Mouse (Mus musculus): ENCODE data around the gene Naa16. TPM values are rescaled to one million over a fixed set of nuclear protein-coding genes. Genes with fewer than 3 reads are reported as not detected.

Gene Naa16
- polyA plus RNA-seq, 1 experiment from 2014 or later, result 44.0 TPM

DNA sequence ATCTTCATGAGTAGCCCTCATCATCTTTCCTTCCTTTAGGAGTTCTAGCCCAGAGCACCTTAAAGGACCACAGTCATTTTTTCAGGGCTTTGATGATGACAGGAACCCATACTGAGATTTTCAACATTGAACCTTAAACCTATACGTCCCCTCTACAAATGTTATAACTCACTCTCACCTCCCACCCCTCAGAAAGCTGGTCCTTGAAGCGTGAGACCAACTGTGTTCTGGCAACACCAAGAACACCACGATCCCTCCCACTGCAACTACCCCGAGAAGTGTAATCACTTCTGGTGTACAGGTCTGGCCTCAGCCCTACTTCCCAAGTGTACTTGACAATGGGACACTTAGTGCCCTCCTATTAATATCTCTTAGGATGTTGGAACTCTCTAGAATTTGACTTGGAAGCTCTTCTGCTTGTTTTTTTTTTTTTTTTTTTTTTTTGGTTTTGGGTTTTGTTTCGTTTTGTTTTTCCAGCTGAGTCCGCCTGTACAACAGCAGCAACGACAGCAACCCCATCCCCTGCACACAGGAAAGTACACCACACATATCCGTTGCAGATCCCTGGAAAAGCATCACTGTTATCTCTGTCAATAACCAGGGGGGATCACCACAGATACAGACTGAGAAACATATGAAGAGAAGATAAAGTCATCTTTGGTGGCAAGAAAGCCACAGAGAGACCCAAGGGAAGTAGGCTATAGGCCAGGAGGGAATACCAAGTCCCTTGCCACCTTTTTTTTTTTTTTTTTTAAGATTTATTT lies 96.3 kb downstream of the Naa16 start:
- Histone ChIP-seq H3K9me3 (no peaks in the 10 kb centered on the region), H3K4me3 (replicated peaks) (no peak overlapping the region), H3K27ac (0 out of 2 replicates have a peak overlapping the region, but pooled peaks have one; percentile 56), H3K4me1 (peaks cover 64% of the 10 kb centered on the region), H3K9ac (no peak overlapping the region), H3K36me3 (replicated peaks) (no peaks in the 10 kb centered on the region), H3K4me2 (no peak overlapping the region), H3K27me3 (no peaks in the 10 kb centered on the region)
- WGBS, result 90% methylated on average over 8 of the region's 8 CpGs
- no peak for ATAC-seq (ENCODE audit: low FRiP score)

DNA sequence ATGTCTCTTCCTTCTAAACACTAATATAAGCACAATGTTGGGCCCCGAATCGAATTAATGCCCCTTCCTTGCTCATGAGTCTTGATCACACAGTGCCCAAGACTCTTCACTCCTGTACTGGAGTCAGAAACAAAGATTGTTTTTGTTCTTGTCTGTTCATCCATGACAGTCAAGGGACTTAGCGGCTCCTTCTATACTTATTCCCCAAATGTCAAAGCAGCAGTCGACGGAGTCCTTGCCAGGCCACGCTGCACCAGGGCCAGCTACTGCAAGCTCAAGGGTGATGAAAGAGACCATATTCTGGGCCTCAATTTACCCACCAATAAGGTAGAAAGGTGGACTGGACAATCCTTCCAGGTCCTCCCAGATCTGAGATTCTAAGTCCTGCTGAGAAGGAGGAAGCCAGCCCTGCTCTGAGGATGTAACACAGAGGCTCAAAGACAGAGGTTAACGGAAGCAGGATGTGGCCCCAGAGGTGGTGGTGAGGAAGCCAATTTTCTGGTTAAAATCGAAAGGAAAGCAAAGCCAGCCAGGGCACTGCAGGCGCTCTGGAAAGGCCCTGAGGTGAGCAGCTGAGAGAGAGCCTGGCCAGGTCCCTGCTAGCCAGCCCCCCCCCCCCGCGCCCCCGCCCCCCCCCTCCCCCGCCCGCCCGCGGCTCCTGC lies 97.3 kb downstream of the Naa16 start:
- Histone ChIP-seq H3K4me1 (peaks cover 59% of the 10 kb centered on the region), H3K9me3 (no peaks in the 10 kb centered on the region), H3K4me2 (peak overlapping the region; percentile 25), H3K27ac (peak overlapping the region; percentile 56; the same call in 1 of the 2 replicates), H3K36me3 (replicated peaks) (0 out of 2 replicates have a peak, but pooled peaks cover 3% of the 10 kb centered on the region), H3K9ac (0 out of 2 replicates have a peak overlapping the region, but pooled peaks have one; percentile 4), H3K27me3 (no peaks in the 10 kb centered on the region), H3K4me3 (replicated peaks) (no peak overlapping the region)
- no peak for ATAC-seq (ENCODE audit: low FRiP score)
- 28% methylated on average over 9 of the region's 16 CpGs for WGBS

DNA sequence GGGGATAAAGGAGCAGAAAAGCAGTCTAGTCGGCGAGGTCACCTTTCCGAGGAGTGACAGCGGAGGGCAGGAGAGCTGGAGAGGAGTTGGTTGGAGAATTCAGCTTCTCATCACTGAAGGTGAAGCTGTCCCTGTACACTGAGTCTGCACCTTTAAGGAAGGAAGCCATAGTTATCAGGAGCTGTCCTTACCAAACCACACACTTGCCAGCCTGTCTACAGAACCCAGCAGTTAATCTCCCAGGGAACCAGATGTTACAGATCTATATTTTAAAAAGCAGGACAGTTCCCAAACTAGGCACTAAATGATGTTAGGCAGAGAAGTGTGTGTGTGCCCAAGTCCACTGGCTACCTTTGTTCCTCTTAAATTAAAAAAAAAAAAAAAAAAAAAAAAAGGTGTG lies 98.9 kb downstream of the Naa16 start:
- no peaks in the 10 kb centered on the region for H3K9me3 ChIP-seq
- H3K27me3 ChIP-seq, result no peaks in the 10 kb centered on the region
- no peak overlapping the region for H3K9ac ChIP-seq
- H3K36me3 ChIP-seq (replicated peaks), result peaks cover 8% of the 10 kb centered on the region; the same call in 1 of the 2 replicates
- H3K4me3 ChIP-seq (replicated peaks), result no peak overlapping the region
- ATAC-seq (ENCODE audit: low FRiP score), result no peak
- H3K27ac ChIP-seq, result peak overlapping the region; percentile 25; the same call in 1 of the 2 replicates
- peaks cover 54% of the 10 kb centered on the region for H3K4me1 ChIP-seq
- WGBS, result 76% methylated on average over 4 of the region's 4 CpGs
- H3K4me2 ChIP-seq, result no peak overlapping the region

DNA sequence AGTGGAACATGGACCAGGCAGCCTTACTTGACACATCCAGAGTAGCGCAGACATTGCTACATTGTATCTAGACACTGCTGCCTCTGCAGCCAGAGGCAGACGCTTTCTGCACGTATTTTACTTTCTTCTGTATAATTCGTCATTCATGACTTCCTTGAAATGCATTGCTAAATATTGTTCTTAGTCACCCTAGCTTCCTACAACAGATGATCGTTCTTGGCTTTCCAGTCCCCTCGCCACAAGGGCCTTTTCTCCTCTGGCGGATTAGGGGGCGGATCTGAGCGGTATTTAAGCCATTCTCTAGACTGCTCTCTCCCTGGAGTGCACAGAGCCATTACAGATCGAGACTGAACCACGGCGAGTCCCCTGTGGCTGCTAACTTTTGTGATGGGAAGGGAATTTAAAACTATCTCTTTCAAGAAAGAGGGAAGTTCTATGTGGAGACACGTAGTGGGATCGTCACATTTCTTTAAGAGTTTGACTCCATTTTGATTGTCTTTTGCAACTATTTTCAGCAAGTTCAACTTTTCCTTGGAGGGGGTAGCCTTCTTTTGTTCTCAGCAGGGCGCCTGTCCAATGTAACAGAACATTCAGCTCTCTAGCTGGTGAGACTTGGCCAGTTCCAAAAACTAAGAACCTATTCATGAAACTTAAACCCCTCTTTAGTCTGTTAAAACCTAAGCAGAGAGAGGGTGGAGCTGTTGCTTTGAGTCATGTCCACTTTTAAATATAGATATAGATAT lies 99.7 kb downstream of the Naa16 start:
- Histone ChIP-seq H3K27me3 (no peaks in the 10 kb centered on the region), H3K4me1 (peaks cover 49% of the 10 kb centered on the region), H3K4me3 (replicated peaks) (no peak overlapping the region), H3K4me2 (peak overlapping the region; percentile 8; the same call in 1 of the 2 replicates), H3K36me3 (replicated peaks) (peaks cover 8% of the 10 kb centered on the region; the same call in 1 of the 2 replicates), H3K9ac (no peak overlapping the region), H3K9me3 (no peaks in the 10 kb centered on the region), H3K27ac (peak overlapping the region; percentile 47; the same call in 1 of the 2 replicates)
- 0 out of 2 replicates have a peak, but pooled peaks have one; percentile 49 for ATAC-seq (ENCODE audit: low FRiP score)
- WGBS, result 9% methylated on average over 15 of the region's 15 CpGs

- Histone ChIP-seq H3K9ac (no peak overlapping the region), H3K27ac (no peak overlapping the region), H3K4me3 (replicated peaks) (no peak overlapping the region), H3K27me3 (no peaks in the 10 kb centered on the region), H3K9me3 (no peaks in the 10 kb centered on the region), H3K4me1 (peaks cover 41% of the 10 kb centered on the region), H3K4me2 (no peak overlapping the region), H3K36me3 (replicated peaks) (peaks cover 8% of the 10 kb centered on the region; the same call in 1 of the 2 replicates)
- ATAC-seq (ENCODE audit: low FRiP score), result no peak
- 39% methylated on average over 9 of the region's 9 CpGs for WGBS
Observed at GRCm38 (mm10) chr14:79289909-79290308, 100.7 kb downstream of the Naa16 start.

DNA sequence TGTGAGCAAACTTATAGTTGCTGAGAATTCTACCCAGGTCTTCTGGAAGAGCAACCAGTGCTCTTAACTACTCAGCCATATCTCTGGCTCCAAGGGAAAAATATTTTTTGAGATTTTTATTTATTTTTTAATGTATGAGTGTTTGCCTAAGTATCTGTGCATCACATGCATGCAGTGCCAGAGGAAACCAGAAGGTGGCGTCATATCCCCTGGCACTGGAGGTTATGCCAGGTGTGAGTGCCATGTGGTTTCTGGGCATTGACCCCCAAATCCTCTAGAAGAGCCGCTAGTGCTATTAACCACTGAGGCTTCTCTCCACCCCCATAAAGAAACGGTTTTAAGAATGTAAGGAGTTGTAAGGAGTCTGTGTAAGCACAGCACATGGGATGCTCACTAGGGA lies 102.3 kb downstream of the Naa16 start:
- no peak for ATAC-seq (ENCODE audit: low FRiP score)
- H3K27ac ChIP-seq, result no peak overlapping the region
- no peak overlapping the region for H3K4me3 ChIP-seq (replicated peaks)
- H3K27me3 ChIP-seq, result no peaks in the 10 kb centered on the region
- H3K4me1 ChIP-seq, result peaks cover 32% of the 10 kb centered on the region
- WGBS, result 68% methylated on average over 3 of the region's 3 CpGs
- no peak overlapping the region for H3K4me2 ChIP-seq
- no peaks in the 10 kb centered on the region for H3K9me3 ChIP-seq
- H3K9ac ChIP-seq, result no peak overlapping the region
- peaks cover 8% of the 10 kb centered on the region; the same call in 1 of the 2 replicates for H3K36me3 ChIP-seq (replicated peaks)

DNA sequence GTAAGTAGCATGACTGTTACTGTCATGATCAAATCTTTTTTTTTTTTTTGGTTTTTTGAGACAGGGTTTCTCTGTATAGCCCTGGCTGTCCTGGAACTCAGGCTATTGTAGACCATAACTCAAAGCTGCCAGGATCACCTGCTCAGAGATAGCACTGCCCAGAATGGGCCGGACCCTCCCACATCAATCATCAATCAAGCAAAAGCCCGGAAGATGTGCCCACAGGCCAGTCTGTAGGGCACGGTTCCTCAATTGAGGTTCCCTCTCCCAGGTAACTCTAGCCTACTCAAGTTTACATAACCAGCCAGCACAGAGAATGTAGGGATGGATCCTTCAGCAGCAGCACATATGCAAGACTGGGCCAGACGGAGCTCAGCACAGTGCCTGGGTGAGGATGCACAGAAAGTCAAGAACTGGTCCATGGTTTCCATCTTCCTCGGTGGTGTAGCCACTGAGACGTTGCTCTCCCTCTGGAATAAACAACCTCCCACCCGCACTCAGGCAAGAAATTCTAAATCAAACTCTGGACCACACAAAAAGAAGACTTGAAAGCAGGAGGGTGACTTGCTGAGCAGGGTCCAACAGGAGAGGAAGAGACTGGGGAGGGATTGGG lies 103.2 kb downstream of the Naa16 start:
- 88% methylated on average over 7 of the region's 7 CpGs for WGBS
- H3K9me3 ChIP-seq, result no peaks in the 10 kb centered on the region
- ATAC-seq (ENCODE audit: low FRiP score), result no peak
- peaks cover 8% of the 10 kb centered on the region; the same call in 1 of the 2 replicates for H3K36me3 ChIP-seq (replicated peaks)
- no peak overlapping the region for H3K27ac ChIP-seq
- no peaks in the 10 kb centered on the region for H3K27me3 ChIP-seq
- H3K4me3 ChIP-seq (replicated peaks), result no peak overlapping the region
- H3K4me1 ChIP-seq, result peaks cover 23% of the 10 kb centered on the region
- H3K9ac ChIP-seq, result no peak overlapping the region
- H3K4me2 ChIP-seq, result no peak overlapping the region

DNA sequence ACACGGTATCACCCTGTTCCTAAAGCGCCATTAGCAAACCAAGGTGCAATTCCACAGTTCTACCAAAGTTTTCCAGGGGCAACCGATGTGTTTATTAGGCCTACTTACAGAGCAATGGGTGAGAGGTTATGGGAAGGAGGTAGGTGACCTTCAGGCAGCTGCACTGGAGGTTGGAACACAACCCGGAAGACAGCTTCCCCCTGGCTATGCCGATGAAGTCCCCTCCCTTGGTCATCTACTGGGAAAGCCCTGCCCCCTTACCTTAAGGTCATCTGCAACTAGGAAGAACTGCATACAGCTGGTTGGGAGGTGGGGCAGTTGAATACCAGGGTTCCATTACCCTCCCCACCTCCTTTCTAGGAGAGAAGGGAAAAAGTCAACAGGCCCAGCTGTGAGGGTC lies 105.0 kb downstream of the Naa16 start:
- H3K4me2 ChIP-seq, result no peak overlapping the region
- no peak overlapping the region for H3K9ac ChIP-seq
- 93% methylated on average over 5 of the region's 5 CpGs for WGBS
- H3K9me3 ChIP-seq, result no peaks in the 10 kb centered on the region
- ATAC-seq (ENCODE audit: low FRiP score), result no peak
- H3K4me1 ChIP-seq, result peaks cover 12% of the 10 kb centered on the region
- no peak overlapping the region for H3K27ac ChIP-seq
- peaks cover 8% of the 10 kb centered on the region; the same call in 1 of the 2 replicates for H3K36me3 ChIP-seq (replicated peaks)
- H3K27me3 ChIP-seq, result no peaks in the 10 kb centered on the region
- H3K4me3 ChIP-seq (replicated peaks), result no peak overlapping the region

GRCm38 (mm10) chr14:79284616-79285015 lies 106.0 kb downstream of the Naa16 start:
- Histone ChIP-seq H3K36me3 (replicated peaks) (peaks cover 8% of the 10 kb centered on the region; the same call in 1 of the 2 replicates), H3K4me3 (replicated peaks) (no peak overlapping the region), H3K27me3 (peaks cover under 1% of the 10 kb centered on the region; the same call in 1 of the 2 replicates), H3K9me3 (no peaks in the 10 kb centered on the region), H3K9ac (no peak overlapping the region), H3K4me2 (no peak overlapping the region), H3K27ac (no peak overlapping the region), H3K4me1 (peaks cover 2% of the 10 kb centered on the region; the same call in 1 of the 2 replicates)
- 81% methylated on average over 4 of the region's 4 CpGs for WGBS
- no peak for ATAC-seq (ENCODE audit: low FRiP score)

GRCm38 (mm10) chr14:79283952-79284351 lies 106.6 kb downstream of the Naa16 start:
- no peaks in the 10 kb centered on the region for H3K9me3 ChIP-seq
- WGBS, result 94% methylated on average over 7 of the region's 7 CpGs
- H3K27ac ChIP-seq, result no peak overlapping the region
- no peak for ATAC-seq (ENCODE audit: low FRiP score)
- peaks cover 8% of the 10 kb centered on the region; the same call in 1 of the 2 replicates for H3K36me3 ChIP-seq (replicated peaks)
- H3K4me3 ChIP-seq (replicated peaks), result no peak overlapping the region
- H3K9ac ChIP-seq, result no peak overlapping the region
- H3K27me3 ChIP-seq, result peaks cover 3% of the 10 kb centered on the region; the same call in 1 of the 2 replicates
- no peaks in the 10 kb centered on the region for H3K4me1 ChIP-seq
- no peak overlapping the region for H3K4me2 ChIP-seq

DNA sequence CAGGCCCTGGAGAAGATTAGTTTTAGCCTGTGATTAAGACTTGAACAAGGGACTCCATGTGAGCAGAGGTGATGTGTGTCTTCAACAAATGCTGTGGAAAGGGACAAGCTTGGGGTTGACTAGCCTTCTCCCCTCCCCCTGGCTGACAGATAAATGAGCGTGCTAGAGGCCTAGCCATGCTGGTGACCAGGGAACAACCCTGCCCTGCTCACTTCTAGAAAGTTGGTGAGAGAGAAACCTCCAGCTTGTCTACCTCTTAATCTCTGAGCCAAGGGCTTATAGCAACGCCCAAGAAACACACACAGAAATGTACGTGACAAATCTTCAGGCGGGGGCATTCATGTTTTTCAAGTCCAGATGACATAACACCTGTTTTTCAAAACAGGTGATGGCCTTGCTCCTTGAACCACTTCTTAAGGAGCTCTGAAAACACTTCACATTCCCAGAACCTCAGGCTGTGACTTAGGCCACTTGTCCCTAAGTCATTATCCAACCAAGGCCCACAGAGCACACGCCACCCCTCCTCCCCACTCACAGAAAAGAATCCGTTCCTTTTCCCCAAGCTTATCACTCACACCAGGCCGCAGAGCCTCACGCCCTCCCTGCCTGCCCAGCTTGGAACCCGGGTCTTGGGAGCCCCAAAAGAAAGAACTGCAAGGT lies 108.6 kb downstream of the Naa16 start:
- ATAC-seq (ENCODE audit: low FRiP score), result no peak
- H3K27ac ChIP-seq, result no peak overlapping the region
- WGBS, result 88% methylated on average over 9 of the region's 9 CpGs
- H3K4me2 ChIP-seq, result no peak overlapping the region
- no peak overlapping the region for H3K4me3 ChIP-seq (replicated peaks)
- H3K27me3 ChIP-seq, result peaks cover 3% of the 10 kb centered on the region; the same call in 1 of the 2 replicates
- H3K9ac ChIP-seq, result no peak overlapping the region
- no peaks in the 10 kb centered on the region for H3K9me3 ChIP-seq
- no peaks in the 10 kb centered on the region for H3K36me3 ChIP-seq (replicated peaks)
- peaks cover 6% of the 10 kb centered on the region; the same call in 1 of the 2 replicates for H3K4me1 ChIP-seq

Data from forebrain, embryonic 12.5 days (tissue).